Mouse (Mus musculus) heart, postnatal 36 days (tissue): Measurements from ENCODE around the gene Dcxr. TPM values are rescaled to one million over a fixed set of nuclear protein-coding genes. Genes with fewer than 3 reads are reported as not detected.

Source experiments
- DNase-seq, 2 experiments: peaks; one replicate each; pipeline ENCODE4 v3.0.0; 2021 to 2022
- intact Hi-C: fragments of 180-260 bp; cut with DNase I; formaldehyde crosslinking; loops from one replicate; pipeline ENCODE4 v1.15.1; 2025
- total RNA-seq, 2 experiments: library from RNA; stranded (reverse); gene quantifications; 2 replicates each; pipeline ENCODE4 v1.2.3; 2021

Dcxr gene
- total RNA-seq, 2 experiments from 2014 or later, result 9.2 to 12.0 TPM

GRCm38 (mm10) chr11:120712771-120713568 is 14.1 kb downstream of the Dcxr start:
- peak; percentile 67 to 70 for DNase-seq
- intact Hi-C loops, result loop anchor here (1.0 to 5.0 kb wide), 5 partner anchors 54 to 221 kb away; partner anchors contain the start of genes Arhgdia and Slc25a10

GRCm38 (mm10) chr11:120711980-120712604 is 15.0 kb downstream of the Dcxr start:
- DNase-seq, result no peak
- intact Hi-C loops, result loop anchor here (1.0 to 5.0 kb wide), 5 partner anchors 53 to 220 kb away; partner anchors contain the start of genes Arhgdia and Slc25a10

GRCm38 (mm10) chr11:120710672-120711071 is 16.4 kb downstream of the Dcxr start:
- DNase-seq, result no peak
- intact Hi-C loops, result loop anchor here (5.0 kb wide), 3 partner anchors 128 to 218 kb away; partner anchors contain the start of genes Arhgdia and Slc25a10

- no peak for DNase-seq
- intact Hi-C loops, result no loop called here
These were observed 17.5 kb downstream of the Dcxr start for GRCm38 (mm10) chr11:120709551-120709950.

- DNase-seq, result no peak
- intact Hi-C loops, result no loop called here
These were observed 19.1 kb downstream of the Dcxr start for GRCm38 (mm10) chr11:120707969-120708368.

GRCm38 (mm10) chr11:120707225-120707624 is 19.9 kb downstream of the Dcxr start:
- intact Hi-C loops, result no loop called here
- DNase-seq, result no peak

GRCm38 (mm10) chr11:120706120-120706519 is 21.0 kb downstream of the Dcxr start:
- intact Hi-C loops, result no loop called here
- DNase-seq, result no peak

GRCm38 (mm10) chr11:120704486-120705325 is 22.4 kb downstream of the Dcxr start:
- DNase-seq, result no peak
- intact Hi-C loops, result no loop called here

GRCm38 (mm10) chr11:120703696-120704454 is 23.2 kb downstream of the Dcxr start:
- intact Hi-C loops, result no loop called here
- DNase-seq, result no peak

GRCm38 (mm10) chr11:120697741-120698140 is 29.3 kb downstream of the Dcxr start:
- intact Hi-C loops, result no loop called here

GRCm38 (mm10) chr11:120696568-120696967 is 30.5 kb downstream of the Dcxr start:
- intact Hi-C loops, result no loop called here
- no peak for DNase-seq

More at GRCm38 (mm10) chr11:120697741-120698140, 29.3 kb downstream of the Dcxr start:
- peak; percentile 40 to 54 for DNase-seq

GRCm38 (mm10) chr11:120695641-120696040 is 31.4 kb downstream of the Dcxr start:
- no peak for DNase-seq
- intact Hi-C loops, result no loop called here

- no peak for DNase-seq
- intact Hi-C loops, result no loop called here
These were observed 31.9 kb downstream of the Dcxr start for GRCm38 (mm10) chr11:120695184-120695583.

GRCm38 (mm10) chr11:120693461-120693860 is 33.6 kb downstream of the Dcxr start:
- no peak for DNase-seq
- intact Hi-C loops, result no loop called here

- no peak for DNase-seq
- intact Hi-C loops, result no loop called here
These were observed 34.5 kb downstream of the Dcxr start for GRCm38 (mm10) chr11:120692471-120693011.

GRCm38 (mm10) chr11:120689365-120689764 is 37.7 kb downstream of the Dcxr start:
- DNase-seq, result no peak
- intact Hi-C loops, result no loop called here

GRCm38 (mm10) chr11:120686650-120687272 is 40.3 kb downstream of the Dcxr start:
- DNase-seq, result no peak
- intact Hi-C loops, result no loop called here

- intact Hi-C loops, result no loop called here
- no peak for DNase-seq
These were observed 42.4 kb downstream of the Dcxr start for GRCm38 (mm10) chr11:120684660-120685059.

- DNase-seq, result no peak
- intact Hi-C loops, result no loop called here
These were observed 43.0 kb downstream of the Dcxr start for GRCm38 (mm10) chr11:120684086-120684485.
